12 mouse cellular contexts compared by ENCODE assay signal in genomic region chr5:118302466-118303155, GRCm38 (mm10). TPM values are rescaled to one million over a fixed set of nuclear protein-coding genes. Genes with fewer than 3 reads are reported as not detected.
DNase-seq lines count a peak whose midpoint lies in the region; TF ChIP-seq lines count a peak whose summit lies in the region.
"Had no signal": no experiment of that assay in that cellular context is flagged by ENCODE, and none has a peak within 500 bp of the region (broad histone marks: within the 10 kb centered on the region; RNA-seq: fewer than 3 reads in every experiment).

No protein-coding gene starts in this region.

- TF ChIP-seq POLR2A in liver, adult 2 months (IDR thresholded peaks at IDR 0.05; ENCODE audit: extremely low read depth, insufficient read depth, low read length), result no peak

- H3K27ac ChIP-seq in liver, adult 2 months (replicated peaks; ENCODE audit: insufficient read depth, low read depth, low read length), result no peak overlapping the region
- no peak overlapping the region for H3K27ac ChIP-seq in gastrocnemius, adult 2 months
- H3K27ac ChIP-seq: hindbrain, embryonic 10.5 days; kidney, postnatal 0 days had no signal

- no peak overlapping the region for H3K9ac ChIP-seq in liver, adult 2 months (ENCODE audit: low read depth, low read length)

- intact Hi-C loops in left cerebral cortex, postnatal 4 days (cut with DNase I), result no loop called here
- intact Hi-C loops in gastrocnemius, adult 2 months (cut with DNase I), result no loop called here

- H3K4me1 ChIP-seq in liver, adult 2 months (ENCODE audit: control insufficient read depth, insufficient read depth, low read length), result peaks cover 2% of the 10 kb centered on the region; the same call in 1 of the 2 replicates

- peak; percentile 76 for DNase-seq in urinary bladder, postnatal 14 days (ENCODE audit: low spot score)
- no peak for DNase-seq in urinary bladder, postnatal 10 days (ENCODE audit: low spot score)
- DNase-seq in liver, adult 2 months (ENCODE audit: extremely low read depth, low read depth, low spot score), result peak; percentile 97
- peak; percentile 51 for DNase-seq in lung, postnatal 10 days
- DNase-seq in embryo, embryonic 10 days (ENCODE audit: low spot score), result no peak
- DNase-seq in left cerebral cortex, postnatal 4 days, result no peak
- DNase-seq in right cerebral cortex, adult 18-20 months, result no peak
- DNase-seq in gastrocnemius, adult 2 months, result no peak
- DNase-seq: adrenal gland, adult 8-10 months; thymus, postnatal 14 days had no signal

- TF ChIP-seq CTCF in liver, adult 2 months (IDR thresholded peaks at IDR 0.05; ENCODE audit: low read depth, low read length), result no peak
- TF ChIP-seq CTCF in gastrocnemius, adult 2 months (IDR thresholded peaks at IDR 0.05), result no peak

- no peaks in the 10 kb centered on the region for H3K36me3 ChIP-seq in liver, adult 2 months (ENCODE audit: control insufficient read depth, insufficient read depth, low read length)
- H3K36me3 ChIP-seq: hindbrain, embryonic 10.5 days had no signal

- 18% methylated on average over 9 of the region's 9 CpGs for WGBS in liver, adult 2 months

- no peak overlapping the region for H3K4me3 ChIP-seq in liver, adult 2 months (ENCODE audit: insufficient read depth, low read depth, low read length)
- no peak overlapping the region for H3K4me3 ChIP-seq in gastrocnemius, adult 2 months
- H3K4me3 ChIP-seq: hindbrain, embryonic 10.5 days had no signal

- H3K79me2 ChIP-seq in liver, adult 2 months (ENCODE audit: control insufficient read depth, insufficient read depth, low read length), result no peaks in the 10 kb centered on the region

- peaks cover 11% of the 10 kb centered on the region for H3K27me3 ChIP-seq in liver, adult 2 months (ENCODE audit: control insufficient read depth, insufficient read depth, low read length)

RNA-seq across cellular contexts. Expression of gene 2410131K14Rik, which starts 57.6 kb away (rescaled TPM):
- total RNA-seq in liver, adult 2 months (2014; rRNA removed), result 3.0 and 3.2 TPM in 2 replicates
- 3.9 and 5.0 TPM in 2 replicates for polyA plus RNA-seq in liver, adult 2 months (2012; rRNA removed)
- total RNA-seq in left cerebral cortex, postnatal 4 days (2021), result 10 to 100 TPM; 22.8 to 23.8 TPM
- 1 to 10 TPM; 3.5 to 5.4 TPM for total RNA-seq in gastrocnemius, adult 2 months (2021)

RNA-seq across cellular contexts. Expression of gene Rnft2, which starts 57.7 kb away (rescaled TPM):
- 0.81 and 1.2 TPM in 2 replicates for total RNA-seq in liver, adult 2 months (2014; rRNA removed)
- 0.26 and 0.50 TPM in 2 replicates for polyA plus RNA-seq in liver, adult 2 months (2012; rRNA removed)
- 10 to 100 TPM; 77.0 to 91.2 TPM for total RNA-seq in left cerebral cortex, postnatal 4 days (2021)
- 1 to 10 TPM in 1 of 2 experiments, under 1 TPM in 1; 0.89 to 1.3 TPM for total RNA-seq in gastrocnemius, adult 2 months (2021)

Comparison
In these comparisons a context has a peak if more than half of its experiments do, and no peak if none do; other contexts are left out.
1. DNase-seq: peak in urinary bladder, postnatal 14 days (single experiment), liver, adult 2 months (single experiment) and lung, postnatal 10 days (single experiment); none in urinary bladder, postnatal 10 days (single experiment), embryo, embryonic 10 days (single experiment), left cerebral cortex, postnatal 4 days (single experiment), right cerebral cortex, adult 18-20 months (single experiment) and gastrocnemius, adult 2 months (single experiment).
2. RNA of gene Rnft2, which starts 57.7 kb away (total RNA-seq): 77.0 to 91.2 TPM in left cerebral cortex, postnatal 4 days; 0.89 to 1.3 TPM in gastrocnemius, adult 2 months and 0.81 to 1.2 TPM in liver, adult 2 months; every median in the first group is over 10 times any median in the second.